Mouse (Mus musculus) CH12.LX (cell line): ENCODE data around the gene Zic4. TPM values are rescaled to one million over a fixed set of nuclear protein-coding genes. Genes with fewer than 3 reads are reported as not detected.

Experiments
- DNase-seq: peaks from one replicate; pipeline ENCODE4 v3.0.0-alpha.2; 2013; ENCODE audit errors: extremely low read depth
- H3K27ac ChIP-seq: 2 replicates; pipeline ENCODE4 v1.5.1; 2012; ENCODE audit warnings: low read depth, mild to moderate bottlenecking, control low read depth, moderate library complexity; ENCODE audit not compliant: insufficient read depth
- H3K27me3 ChIP-seq: replicated peaks from 2 replicates; pipeline ENCODE3; 2012; ENCODE audit warnings: inconsistent platforms
- H3K36me3 ChIP-seq, 2 experiments: replicated peaks in 1 of 2; 2 replicates each; pipeline versions ENCODE3 to v1.6.1; 2012; ENCODE audit warnings: inconsistent platforms in 1 of 2, low read length in 1 of 2, mild to moderate bottlenecking in 1 of 2, mixed read lengths in 1 of 2, moderate library complexity in 1 of 2; ENCODE audit not compliant: control insufficient read depth in 1 of 2, insufficient read depth in 1 of 2
- H3K4me1 ChIP-seq, 2 experiments: 2 replicates each; pipeline ENCODE4 v1.6.1; 2012; ENCODE audit warnings: inconsistent platforms in 1 of 2, moderate library complexity in 1 of 2; ENCODE audit not compliant: insufficient read depth in 2 of 2, control insufficient read depth in 1 of 2
- H3K4me2 ChIP-seq: 2 replicates; pipeline ENCODE4 v1.6.1; 2012; ENCODE audit warnings: low read depth, mild to moderate bottlenecking, control low read depth; ENCODE audit not compliant: poor library complexity, insufficient read depth, severe bottlenecking
- H3K4me3 ChIP-seq, 3 experiments: fragments of 150-350 bp in 1 of 3; sonication (generic) in 1 of 3; replicated peaks in 1 of 3; 2 replicates each; pipeline versions ENCODE3 to v1.5.1; 2011 to 2012; ENCODE audit warnings: low read depth in 2 of 3, low read length in 2 of 3, mild to moderate bottlenecking in 2 of 3, moderate library complexity in 2 of 3, control low read depth in 1 of 3, improper control_type of control experiment in 1 of 3, inconsistent platforms in 1 of 3, mixed read lengths in 1 of 3; ENCODE audit not compliant: poor library complexity in 1 of 3
- H3K79me2 ChIP-seq: replicated peaks from 2 replicates; pipeline ENCODE4 v1.6.1; 2012; ENCODE audit warnings: mild to moderate bottlenecking, moderate library complexity; ENCODE audit not compliant: control insufficient read depth, poor library complexity, insufficient read depth, severe bottlenecking; ENCODE audit errors: extremely low read depth
- H3K9ac ChIP-seq: 2 replicates; pipeline ENCODE4 v1.6.1; 2012; ENCODE audit warnings: low read depth, mild to moderate bottlenecking, control low read depth, moderate library complexity; ENCODE audit not compliant: insufficient read depth
- H3K9me3 ChIP-seq: replicated peaks from 2 replicates; pipeline ENCODE3; 2012; ENCODE audit warnings: low read length, inconsistent platforms, mixed read lengths
- CHD2 ChIP-seq: IDR thresholded peaks from 2 replicates; pipeline ENCODE4 v1.6.1; 2011; ENCODE audit warnings: low read length, improper control_type of control experiment
- CTCF ChIP-seq, 2 experiments: IDR thresholded peaks in 1 of 2; conservative IDR thresholded peaks in 1 of 2; 2 replicates each; pipeline ENCODE4 v1.5.1; 2011 to 2012; ENCODE audit warnings: low read depth in 2 of 2, low read length in 2 of 2, improper control_type of control experiment in 1 of 2, inconsistent platforms in 1 of 2, mild to moderate bottlenecking in 1 of 2, moderate library complexity in 1 of 2
- E2F4 ChIP-seq: IDR thresholded peaks from 2 replicates; pipeline ENCODE4 v1.6.1; 2011; ENCODE audit warnings: low read depth, low read length, improper control_type of control experiment; ENCODE audit not compliant: insufficient replicate concordance
- ELF1 ChIP-seq: IDR thresholded peaks from 2 replicates; pipeline ENCODE4 v1.6.1; 2014; ENCODE audit warnings: low read depth, mild to moderate bottlenecking, inconsistent platforms, low read length, improper control_type of control experiment
- HCFC1 ChIP-seq: IDR thresholded peaks from 2 replicates; pipeline ENCODE4 v1.6.1; 2012; ENCODE audit warnings: low read depth, mild to moderate bottlenecking, inconsistent platforms, low read length, improper control_type of control experiment
- JUND ChIP-seq: conservative IDR thresholded peaks from 2 replicates; pipeline ENCODE4 v1.6.1; 2011; ENCODE audit warnings: low read depth, low read length, improper control_type of control experiment
- MAFK ChIP-seq: IDR thresholded peaks from 2 replicates; pipeline ENCODE4 v1.6.1; 2011; ENCODE audit warnings: low read length, improper control_type of control experiment; ENCODE audit not compliant: insufficient replicate concordance
- MAZ ChIP-seq: IDR thresholded peaks from 2 replicates; pipeline ENCODE4 v1.6.1; 2012; ENCODE audit warnings: low read depth, mild to moderate bottlenecking, inconsistent platforms, low read length, improper control_type of control experiment, moderate library complexity
- MYC ChIP-seq: IDR thresholded peaks from 2 replicates; pipeline ENCODE4 v1.6.1; 2011; ENCODE audit warnings: low read depth, mild to moderate bottlenecking, improper control_type of control experiment, low read length
- NELFE ChIP-seq: IDR thresholded peaks from 2 replicates; pipeline ENCODE4 v1.6.1; 2011; ENCODE audit warnings: low read depth, low read length, improper control_type of control experiment
- POLR2AphosphoS2 ChIP-seq: IDR thresholded peaks from 2 replicates; pipeline ENCODE4 v1.6.1; 2011; ENCODE audit warnings: low read depth, low read length, improper control_type of control experiment
- RAD21 ChIP-seq: IDR thresholded peaks from 2 replicates; pipeline ENCODE4 v1.6.1; 2011; ENCODE audit warnings: low read depth, mild to moderate bottlenecking, low read length, improper control_type of control experiment, moderate library complexity
- RCOR1 ChIP-seq: conservative IDR thresholded peaks from 2 replicates; pipeline ENCODE4 v1.6.1; 2012; ENCODE audit warnings: low read depth, mild to moderate bottlenecking, inconsistent platforms, low read length, improper control_type of control experiment
- TBP ChIP-seq: conservative IDR thresholded peaks from 2 replicates; pipeline ENCODE4 v1.6.1; 2011; ENCODE audit warnings: low read depth, low read length, improper control_type of control experiment
- TCF12 ChIP-seq: IDR thresholded peaks from 2 replicates; pipeline ENCODE4 v1.6.1; 2014; ENCODE audit warnings: low read depth, mild to moderate bottlenecking, inconsistent platforms, low read length, improper control_type of control experiment
- UBTF ChIP-seq: IDR thresholded peaks from 2 replicates; pipeline ENCODE4 v1.6.1; 2012; ENCODE audit warnings: low read depth, mild to moderate bottlenecking, inconsistent platforms, low read length, improper control_type of control experiment, moderate library complexity
- USF1 ChIP-seq: IDR thresholded peaks from 2 replicates; pipeline ENCODE4 v1.6.1; 2014; ENCODE audit warnings: low read depth, mild to moderate bottlenecking, inconsistent platforms, low read length, improper control_type of control experiment
- USF2 ChIP-seq: conservative IDR thresholded peaks from 2 replicates; pipeline ENCODE4 v1.6.1; 2011; ENCODE audit warnings: low read depth, low read length, improper control_type of control experiment
- ZC3H11A ChIP-seq: IDR thresholded peaks from 2 replicates; pipeline ENCODE4 v1.6.1; 2012; ENCODE audit warnings: low read depth, mild to moderate bottlenecking, inconsistent platforms, low read length, improper control_type of control experiment
- ZKSCAN1 ChIP-seq: IDR thresholded peaks from 2 replicates; pipeline ENCODE4 v1.6.1; 2012; ENCODE audit warnings: low read depth, inconsistent platforms, low read length, improper control_type of control experiment, borderline replicate concordance
- ZMIZ1 ChIP-seq: IDR thresholded peaks from 2 replicates; pipeline ENCODE4 v1.6.1; 2012; ENCODE audit warnings: low read depth, mild to moderate bottlenecking, inconsistent platforms, low read length, improper control_type of control experiment
- ZNF384 ChIP-seq: IDR thresholded peaks from 2 replicates; pipeline ENCODE4 v1.6.1; 2012; ENCODE audit warnings: low read depth, low read length, improper control_type of control experiment, inconsistent platforms
- dilution Hi-C: fragments of 300-500 bp; cut with MboI; formaldehyde crosslinking; loops from 2 replicates; pipeline ENCODE4 v1.14.3; 2020; ENCODE audit warnings: low sequenced_read_pairs; ENCODE audit not compliant: extremely low pct_unique_long_range_greater_than_20kb, extremely low pct_ligation_motif_present
- in situ Hi-C: fragments of 300-500 bp; cut with MboI; formaldehyde crosslinking; loops from 3 replicates; pipeline ENCODE4 v1.14.3; 2019; ENCODE audit warnings: low sequenced_read_pairs, low pct_ligation_motif_present, low pct_unique_long_range_greater_than_20kb, mixed read lengths
- polyA plus RNA-seq: library from polyadenylated mRNA; unstranded; fragments of >175 nt; gene quantifications from 2 replicates; pipeline ENCODE4 v1.2.1, GENCODE M21; 2012; ENCODE audit warnings: low read depth; ENCODE audit not compliant: insufficient read length
- total RNA-seq, 2 experiments: library from RNA; depleted of rRNA; stranded (reverse); fragments of 300-350 nt in 1 of 2; fragments of >200 nt in 1 of 2; gene quantifications; 2 replicates each; pipeline ENCODE4 v1.2.3; 2012 to 2014

Gene Zic4
- total and polyA plus RNA-seq, 3 experiments: not detected

GRCm38 (mm10) chr9:91360151-91361032 is 1.8 kb upstream of the Zic4 start:
- H3K4me3 ChIP-seq: no peak overlapping the region
- H3K4me2 ChIP-seq: no peak overlapping the region
- DNase-seq: no peak
- TF ChIP-seq ZKSCAN1: no peak
- TF ChIP-seq ZC3H11A: no peak
- no peak for TF ChIP-seq CHD2
- no peak for TF ChIP-seq POLR2AphosphoS2
- no peak for TF ChIP-seq E2F4
- TF ChIP-seq ZMIZ1: no peak
- no peak for TF ChIP-seq RAD21
- no peak for TF ChIP-seq TCF12
- TF ChIP-seq RCOR1: no peak
- TF ChIP-seq USF2: no peak
- no peak for TF ChIP-seq MYC
- no peak for TF ChIP-seq HCFC1
- TF ChIP-seq JUND: no peak
- no peak for TF ChIP-seq MAFK
- no peak for TF ChIP-seq TBP
- TF ChIP-seq ELF1: no peak
- TF ChIP-seq MAZ: no peak
- TF ChIP-seq CTCF (conservative IDR thresholded peaks at IDR 0.05 in 1 of 2, IDR thresholded peaks at IDR 0.05 in 1 of 2; ENCODE audit: low read depth in 2 of 2, low read length in 2 of 2): no peak
- TF ChIP-seq UBTF: no peak
- H3K4me1 ChIP-seq: no peaks in the 10 kb centered on the region
- in situ Hi-C loops (no loop called here), dilution Hi-C loops (no loop called here)
- no peaks in the 10 kb centered on the region for H3K27me3 ChIP-seq
- no peaks in the 10 kb centered on the region for H3K79me2 ChIP-seq
- H3K36me3 ChIP-seq: no peaks in the 10 kb centered on the region
- no peak overlapping the region for H3K27ac ChIP-seq
- peaks cover 41% of the 10 kb centered on the region for H3K9me3 ChIP-seq
- no peak overlapping the region for H3K9ac ChIP-seq

- Histone ChIP-seq H3K9ac (no peak overlapping the region), H3K9me3 (peaks cover 41% of the 10 kb centered on the region), H3K36me3 (no peaks in the 10 kb centered on the region), H3K4me2 (no peak overlapping the region), H3K4me1 (no peaks in the 10 kb centered on the region), H3K27ac (no peak overlapping the region), H3K79me2 (no peaks in the 10 kb centered on the region), H3K27me3 (no peaks in the 10 kb centered on the region), H3K4me3 (no peak overlapping the region)
- no peak for DNase-seq
- in situ Hi-C loops: no loop called here
- dilution Hi-C loops: no loop called here
- TF ChIP-seq UBTF: no peak
- no peak for TF ChIP-seq ZNF384
- no peak for TF ChIP-seq CTCF (conservative IDR thresholded peaks at IDR 0.05 in 1 of 2, IDR thresholded peaks at IDR 0.05 in 1 of 2; ENCODE audit: low read depth in 2 of 2, low read length in 2 of 2)
- TF ChIP-seq NELFE: no peak
- no peak for TF ChIP-seq HCFC1
- no peak for TF ChIP-seq ZKSCAN1
- TF ChIP-seq E2F4: no peak
- TF ChIP-seq USF1: no peak
These were observed 969 bp upstream of the Zic4 start for GRCm38 (mm10) chr9:91361033-91361855.
